Mouse (Mus musculus) gastrocnemius, postnatal 36 days (tissue): ENCODE data around the gene Aox2. TPM values are rescaled to one million over a fixed set of nuclear protein-coding genes. Genes with fewer than 3 reads are reported as not detected.
A peak's percentile ranks its signal among the peaks of the same experiment; 100 is the strongest.

Experiments
- DNase-seq, 2 experiments: peaks; one replicate each; pipeline ENCODE4 v3.0.0; 2022
- intact Hi-C: fragments of 180-260 bp; cut with DNase I; formaldehyde crosslinking; loops from one replicate; pipeline ENCODE4 v1.15.1; 2025
- total RNA-seq, 2 experiments: library from RNA; stranded (reverse); gene quantifications; 2 replicates each; pipeline ENCODE4 v1.2.3; 2021

Gene Aox2
- total RNA-seq, 2 experiments from 2014 or later, result 0.13 TPM; not detected in 1

DNA sequence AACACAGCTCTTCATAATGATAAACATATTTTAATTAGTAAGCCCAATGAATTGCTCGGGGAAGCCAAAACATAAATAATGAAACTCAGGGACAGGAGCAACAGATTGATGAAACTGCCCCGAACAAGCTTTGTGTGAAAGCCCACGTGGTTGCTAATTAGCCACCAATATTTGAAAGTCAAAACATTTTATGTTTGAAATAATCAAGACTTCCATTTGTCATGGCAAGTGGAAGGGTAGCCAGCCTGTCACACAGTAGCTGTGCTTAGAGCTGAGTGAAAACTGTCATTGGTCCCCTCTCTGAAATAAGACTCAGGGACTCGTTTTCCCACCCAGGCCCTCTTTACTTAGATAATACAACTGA lies 3.5 kb downstream of the Aox2 start:
- intact Hi-C loops, result no loop called here
- no peak for DNase-seq

DNA sequence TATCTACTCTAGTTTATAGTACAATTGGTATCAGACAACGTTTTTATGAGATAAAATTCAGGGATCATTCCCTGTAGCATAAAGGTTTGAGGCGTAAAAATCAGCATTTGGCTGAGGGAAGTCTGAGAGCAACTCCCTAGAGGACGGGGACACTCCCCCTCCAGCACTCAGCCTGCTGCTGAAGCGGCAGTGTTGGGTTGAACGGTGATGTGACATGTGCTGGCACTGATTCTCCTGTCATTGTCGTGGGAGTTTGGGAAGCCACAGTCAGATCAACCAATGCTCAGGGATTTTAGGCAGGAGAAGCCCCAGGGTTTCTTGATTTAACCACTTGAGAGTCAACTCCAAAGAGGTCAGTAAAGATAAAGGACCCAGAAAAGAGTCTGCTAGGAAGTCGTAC lies 6.4 kb downstream of the Aox2 start:
- intact Hi-C loops, result no loop called here
- no peak for DNase-seq

DNA sequence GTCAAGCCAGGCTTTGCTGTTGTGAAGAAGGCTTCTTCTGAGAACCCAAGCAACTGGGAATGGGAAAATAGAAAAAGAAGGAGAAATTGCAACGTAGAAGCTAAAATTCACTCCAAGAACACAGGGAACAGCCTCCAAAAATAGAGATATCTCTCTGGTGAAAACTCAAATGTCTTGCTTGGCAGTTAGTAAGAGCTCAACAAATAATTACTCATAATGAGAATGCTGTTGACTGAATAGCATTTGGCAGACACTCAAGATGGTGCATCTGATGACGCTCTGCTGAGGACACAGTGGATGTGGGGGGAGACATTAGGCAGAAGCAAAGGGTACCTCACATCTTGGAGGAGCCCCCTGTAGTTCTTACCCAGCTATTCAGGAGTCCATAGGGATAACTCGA lies 10.0 kb downstream of the Aox2 start:
- DNase-seq, result no peak
- intact Hi-C loops, result no loop called here

DNA sequence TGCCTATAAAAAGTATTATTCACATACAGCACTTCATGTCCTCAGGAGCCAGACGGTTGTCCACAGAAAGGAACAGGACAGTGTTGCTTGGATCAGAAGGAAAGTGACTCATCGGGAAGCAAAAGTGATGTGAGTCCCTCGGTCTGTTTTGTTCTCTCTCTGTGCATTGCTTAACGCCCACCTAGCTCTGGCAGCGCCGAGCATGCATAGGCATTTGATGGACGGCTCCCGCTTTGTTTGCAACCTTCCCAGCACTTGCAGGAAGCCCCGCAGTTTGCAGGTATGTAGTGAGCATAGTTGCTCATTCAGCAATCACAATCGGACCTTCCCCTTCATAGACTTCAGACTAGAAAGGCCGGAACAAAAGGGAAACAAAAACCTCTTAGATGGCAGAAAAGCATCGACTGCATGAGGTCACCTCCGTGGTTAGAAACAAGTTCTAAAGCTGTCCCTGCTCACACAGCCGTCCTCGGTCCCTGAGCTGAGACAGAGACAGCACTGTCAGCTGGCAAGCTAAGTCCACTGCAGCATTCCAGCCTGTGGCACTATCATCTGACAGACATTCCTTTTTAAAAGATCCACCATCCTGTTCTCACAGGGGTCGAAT lies 11.8 kb downstream of the Aox2 start:
- intact Hi-C loops, result no loop called here
- no peak for DNase-seq

DNA sequence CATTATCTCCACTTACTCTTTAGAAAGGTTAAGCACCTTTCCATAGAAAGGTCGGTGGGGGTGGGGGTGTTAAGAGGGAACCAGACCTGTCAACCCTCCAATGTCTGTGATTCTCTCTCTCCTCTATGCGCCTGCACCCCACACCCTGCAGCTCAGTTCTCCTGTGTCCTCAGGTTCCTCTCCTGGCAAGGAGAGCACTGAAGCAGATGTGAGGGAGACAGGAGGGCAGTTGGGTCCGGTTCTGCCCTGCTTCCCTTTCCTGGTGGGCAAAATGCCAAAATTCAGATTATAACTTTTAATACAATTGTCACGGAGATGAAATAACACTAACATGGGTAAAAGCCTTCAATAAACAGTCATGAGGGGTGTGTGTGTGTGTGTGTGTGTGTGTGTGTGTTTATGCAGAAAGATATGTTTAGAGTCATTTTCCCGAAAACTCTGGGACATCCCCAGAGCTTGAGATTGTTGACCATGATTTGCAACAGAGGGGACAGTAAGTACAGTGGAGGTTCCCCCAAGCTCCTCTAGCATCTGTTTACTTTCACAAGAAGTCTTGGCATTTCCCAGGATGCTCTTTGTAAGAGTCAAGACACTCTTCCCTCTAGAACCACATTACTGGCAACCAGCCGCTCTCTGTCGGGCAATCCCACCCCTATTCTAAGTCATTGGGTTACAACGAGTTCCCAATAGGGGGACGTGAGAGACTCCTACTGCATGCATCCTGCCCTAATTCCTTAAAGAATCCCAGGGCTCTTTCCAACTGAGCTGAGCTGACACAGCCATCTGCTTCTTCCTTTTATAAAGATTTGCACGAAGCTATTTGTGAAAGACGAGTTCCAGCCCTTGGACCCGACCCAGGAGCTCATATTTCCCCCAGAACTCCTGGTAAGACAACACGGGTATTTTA lies 13.5 kb downstream of the Aox2 start:
- DNase-seq, result peak; percentile 23 to 35
- intact Hi-C loops, result no loop called here

DNA sequence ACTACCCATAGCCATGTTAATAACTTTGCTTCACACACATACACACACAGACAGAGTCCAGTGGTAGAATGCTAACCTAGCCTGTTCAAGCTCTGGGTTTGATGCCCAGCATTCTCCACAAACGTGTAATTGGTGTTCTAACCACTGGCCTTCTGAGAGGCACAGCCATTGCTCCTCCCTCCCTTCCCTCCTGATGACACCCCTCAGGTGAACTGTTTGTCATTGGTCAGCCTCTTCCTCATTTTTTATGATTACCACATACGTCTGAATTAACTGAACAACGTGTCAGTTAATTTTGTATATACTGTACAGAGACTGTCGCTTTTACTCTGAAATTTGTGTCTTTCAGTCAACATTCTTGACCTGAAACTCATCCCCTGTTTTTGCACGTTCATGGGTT lies 16.6 kb downstream of the Aox2 start:
- intact Hi-C loops, result no loop called here
- DNase-seq, result no peak

DNA sequence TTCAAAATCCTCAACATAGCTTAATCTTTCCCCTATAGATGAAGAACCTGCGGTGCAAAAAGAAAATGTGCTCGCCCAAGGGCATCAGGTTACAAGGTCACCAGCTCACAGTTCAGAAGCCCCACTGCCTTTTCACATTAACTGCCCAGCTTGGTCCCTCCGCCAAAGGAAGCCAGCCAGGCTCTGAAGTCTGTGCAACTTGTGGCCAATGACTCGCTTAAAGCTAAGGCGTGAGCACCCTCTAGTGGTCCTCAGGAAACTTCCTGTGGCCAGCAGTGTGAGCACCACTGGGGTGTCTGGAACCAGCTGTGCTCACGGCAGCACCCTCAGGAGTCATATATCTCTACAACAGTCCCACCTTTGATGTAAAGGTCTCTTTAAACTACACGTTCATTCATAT lies 18.2 kb downstream of the Aox2 start:
- peak; percentile 66 for DNase-seq
- intact Hi-C loops, result loop anchor here (2.0 kb wide), 1 partner anchor 139 kb away; no protein-coding TSS in a partner anchor

DNA sequence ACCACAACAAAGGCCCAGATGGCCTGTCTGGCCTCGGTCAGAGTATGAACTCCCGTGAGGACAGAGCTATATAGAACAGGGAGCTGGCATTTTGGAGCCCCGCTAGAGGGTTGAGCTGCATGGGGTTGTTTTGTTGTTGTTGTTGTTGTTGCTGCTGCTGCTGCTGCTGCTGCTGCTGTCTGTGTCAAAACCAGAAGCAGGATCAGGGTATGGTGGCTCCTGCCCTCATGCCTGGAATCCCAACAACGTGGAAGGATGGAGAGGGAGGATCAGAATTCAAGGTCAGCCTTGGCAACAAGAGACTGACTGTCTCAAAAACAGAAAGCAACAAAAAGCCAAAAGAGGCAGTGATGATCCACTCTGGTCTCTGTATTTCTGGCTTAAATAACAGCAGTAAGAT lies 18.7 kb downstream of the Aox2 start:
- intact Hi-C loops, result loop anchor here (2.0 kb wide), 1 partner anchor 140 kb away; no protein-coding TSS in a partner anchor
- DNase-seq, result no peak

DNA sequence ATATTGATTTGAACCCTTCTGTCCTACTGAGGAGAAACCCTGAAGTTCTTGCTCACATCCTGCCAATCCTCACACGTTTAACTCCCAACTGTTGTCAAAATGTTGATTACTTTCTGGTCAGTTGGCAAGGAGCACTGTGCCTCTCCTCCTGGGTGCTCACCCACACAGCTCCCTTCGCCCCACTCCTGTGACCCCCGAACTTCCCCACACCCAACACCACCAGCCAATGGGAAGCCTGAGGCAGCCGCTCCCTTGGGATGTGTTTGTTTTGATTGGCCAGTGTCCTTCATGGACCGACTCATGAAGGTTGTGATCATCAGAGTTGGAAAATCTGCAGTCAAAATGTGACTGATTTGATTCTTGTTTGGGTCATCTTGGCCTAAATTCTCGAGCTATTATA lies 20.2 kb downstream of the Aox2 start:
- intact Hi-C loops, result no loop called here
- DNase-seq, result no peak

DNA sequence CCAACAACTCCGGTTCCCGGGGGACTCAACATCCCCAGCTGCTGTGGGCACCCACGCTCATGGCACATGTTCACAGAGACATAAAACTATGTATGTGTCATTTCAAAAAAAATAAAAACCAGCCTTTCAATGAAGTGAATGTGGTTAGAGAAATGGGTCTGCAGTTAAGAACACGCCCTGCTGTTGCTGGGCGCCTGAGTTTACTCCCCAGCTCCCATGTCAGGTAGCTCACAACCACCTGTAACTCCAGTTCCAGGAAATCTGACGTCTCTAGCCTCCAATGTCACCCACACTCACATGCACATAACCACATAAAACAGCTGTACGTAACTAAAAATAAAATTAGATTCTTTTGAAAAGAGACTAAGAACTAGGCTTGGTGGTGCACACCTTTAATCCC lies 22.9 kb downstream of the Aox2 start:
- no peak for DNase-seq
- intact Hi-C loops, result no loop called here

DNA sequence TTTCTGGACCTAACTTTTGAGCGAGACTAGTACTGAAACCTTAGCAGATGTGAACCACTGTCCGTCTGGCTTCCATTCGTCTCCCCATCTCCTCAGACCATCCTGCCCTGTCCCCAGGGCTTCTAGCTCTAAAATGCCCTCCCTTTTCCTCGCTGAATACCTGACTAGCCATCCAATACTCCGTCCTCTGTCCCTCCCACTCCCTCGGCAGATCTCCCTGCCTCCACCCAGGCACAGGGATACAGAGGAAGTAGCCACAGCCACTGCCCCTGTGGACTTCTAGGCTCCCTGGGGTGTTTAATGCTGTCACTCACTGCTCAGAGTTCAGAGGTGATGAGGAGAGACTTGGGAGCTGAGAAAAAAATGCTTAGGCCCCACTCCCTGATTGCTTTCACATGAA lies 23.9 kb downstream of the Aox2 start:
- DNase-seq, result no peak
- intact Hi-C loops, result no loop called here

DNA sequence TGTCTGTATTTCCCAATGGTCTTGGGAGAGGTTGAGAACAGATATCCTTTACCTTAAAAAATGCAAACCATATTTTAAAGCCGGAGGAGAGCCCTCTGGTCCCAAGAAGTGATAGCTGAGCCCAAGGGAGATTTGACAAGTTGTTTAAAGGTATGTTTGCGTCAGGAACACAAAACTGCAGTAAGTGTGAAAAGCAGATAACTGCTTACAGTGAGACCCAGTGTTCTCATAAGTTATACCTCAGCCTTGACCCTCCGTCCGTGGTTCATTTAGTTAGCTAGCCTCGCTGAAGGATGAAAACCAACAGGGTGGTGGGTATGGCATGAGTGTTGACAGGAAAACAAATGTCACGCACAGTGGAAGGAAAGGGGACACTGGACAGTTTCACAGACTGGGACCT lies 24.9 kb downstream of the Aox2 start:
- intact Hi-C loops, result no loop called here
- no peak for DNase-seq

DNA sequence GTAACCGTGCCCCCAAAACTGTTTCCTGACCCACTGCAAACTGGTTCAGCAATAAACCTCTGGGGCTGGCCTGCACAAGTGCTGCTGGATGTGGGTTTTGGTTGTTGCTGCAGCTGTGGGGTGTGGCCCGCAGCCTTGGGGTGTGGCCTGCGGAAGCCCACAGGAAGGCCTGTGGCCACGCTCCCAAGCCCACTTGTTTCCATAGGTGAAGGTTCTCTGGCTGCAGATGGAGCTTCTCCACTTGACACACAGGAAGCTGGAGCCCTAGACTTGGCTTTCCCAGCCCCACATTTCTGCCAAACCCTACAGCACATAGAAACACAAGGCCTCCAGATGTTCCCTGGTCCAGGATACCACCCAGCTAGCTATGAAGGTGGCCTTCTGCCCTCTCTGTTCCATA lies 25.6 kb downstream of the Aox2 start:
- intact Hi-C loops, result no loop called here
- no peak for DNase-seq

DNA sequence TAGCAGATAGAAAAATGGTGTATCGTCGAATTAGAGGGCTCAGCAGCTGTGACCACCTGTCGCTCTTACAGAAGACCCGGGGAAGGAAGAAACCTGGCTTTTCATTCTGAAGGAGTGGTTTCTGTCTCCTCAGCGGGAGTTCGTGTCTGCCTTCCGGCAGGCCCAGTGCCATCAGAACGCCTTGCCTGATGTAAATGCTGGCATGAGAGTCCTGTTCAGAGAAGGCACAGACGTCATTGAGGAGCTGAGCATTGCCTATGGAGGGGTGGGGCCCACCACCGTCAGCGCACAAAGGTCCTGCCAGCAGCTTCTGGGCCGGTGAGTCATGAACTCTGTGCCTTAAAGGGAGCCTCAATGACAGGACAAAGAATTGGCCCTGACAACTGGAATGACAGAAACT lies 26.2 kb downstream of the Aox2 start:
- DNase-seq, result no peak
- intact Hi-C loops, result no loop called here

DNA sequence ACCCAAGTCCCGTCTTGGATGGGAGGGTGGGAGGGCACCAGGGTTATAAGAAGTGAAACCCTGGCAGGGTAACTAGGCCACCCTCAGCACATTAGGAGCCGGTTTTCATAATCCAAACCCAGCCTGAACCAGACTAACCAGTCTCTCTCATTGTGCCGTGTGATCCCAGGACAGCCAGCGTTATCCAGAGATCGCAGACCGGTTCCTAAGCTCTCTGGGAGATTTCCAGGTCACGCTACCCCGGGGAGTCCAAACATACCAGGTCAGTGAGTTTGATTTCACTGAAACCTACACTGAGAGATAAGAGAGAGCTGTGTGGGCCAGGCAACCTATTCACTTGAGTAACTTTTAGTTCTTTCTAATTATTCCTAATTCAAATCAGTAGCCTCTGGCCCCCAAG lies 29.1 kb downstream of the Aox2 start:
- intact Hi-C loops, result no loop called here
- DNase-seq, result no peak

DNA sequence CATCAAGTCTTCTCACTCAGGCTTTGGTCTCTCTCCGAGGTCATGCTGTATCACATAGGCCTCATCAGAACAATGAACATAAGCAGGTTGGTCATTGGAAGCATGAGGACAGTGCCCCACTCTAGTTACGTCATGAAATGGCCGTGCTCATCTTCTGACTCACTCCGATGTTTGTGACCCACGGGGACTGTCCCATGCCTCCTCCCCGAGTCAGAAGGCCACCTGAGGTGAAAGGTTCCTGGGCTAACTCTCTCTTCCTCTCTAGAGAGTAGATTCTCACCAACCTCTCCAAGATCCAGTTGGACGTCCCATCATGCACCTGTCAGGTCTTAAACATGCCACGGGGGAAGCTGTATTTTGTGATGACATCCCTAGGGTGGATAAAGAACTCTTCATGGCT lies 30.5 kb downstream of the Aox2 start:
- no peak for DNase-seq
- intact Hi-C loops, result no loop called here

DNA sequence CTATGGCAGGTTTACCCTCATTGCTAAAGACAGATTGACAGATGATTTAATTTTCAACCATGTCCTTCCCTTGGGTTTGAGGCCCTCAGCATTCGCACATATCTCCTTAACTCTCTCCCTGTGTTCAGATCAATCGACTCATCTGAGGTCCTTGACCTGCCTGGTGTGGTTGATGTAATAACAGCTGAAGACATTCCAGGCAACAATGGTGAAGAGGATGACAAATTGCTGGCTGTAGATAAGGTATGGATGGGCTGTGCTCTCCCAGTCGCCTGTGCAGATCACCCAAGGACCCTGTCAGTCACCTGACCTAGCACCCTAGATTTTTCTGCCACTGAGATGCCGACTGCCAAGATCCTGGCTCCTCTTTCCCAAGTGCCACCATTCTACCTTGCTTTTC lies 31.7 kb downstream of the Aox2 start:
- intact Hi-C loops, result no loop called here
- no peak for DNase-seq

DNA sequence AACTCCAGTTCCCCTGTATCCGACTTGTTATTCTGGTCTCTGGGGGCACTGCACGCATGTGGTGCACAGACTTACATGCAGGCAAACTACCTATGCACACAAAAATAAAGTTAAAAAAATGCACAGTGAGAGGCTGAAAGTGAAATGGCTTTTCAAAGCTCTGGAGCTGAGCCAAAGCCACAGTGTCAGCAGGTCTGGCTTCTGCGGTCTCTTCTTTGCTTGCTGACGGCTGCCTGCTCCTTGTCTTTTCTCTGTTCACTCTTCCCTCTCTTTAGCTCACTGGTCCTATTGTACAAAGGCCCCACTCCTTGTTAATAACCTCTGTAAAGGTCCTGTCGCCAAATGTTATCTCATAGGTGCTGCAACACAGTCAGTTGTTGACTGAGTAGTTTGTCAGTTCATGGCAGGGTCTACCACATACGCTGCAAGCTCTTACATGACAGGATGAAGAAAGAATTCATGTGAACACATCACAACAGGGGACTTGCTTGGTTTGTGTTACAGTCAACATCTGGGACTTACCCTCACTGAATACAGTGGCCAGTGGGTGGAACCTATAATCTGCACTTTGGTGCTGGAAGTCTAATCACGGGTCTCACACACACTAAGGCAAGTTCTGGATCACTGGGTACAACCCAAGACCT lies 33.2 kb downstream of the Aox2 start:
- no peak for DNase-seq
- intact Hi-C loops, result no loop called here

DNA sequence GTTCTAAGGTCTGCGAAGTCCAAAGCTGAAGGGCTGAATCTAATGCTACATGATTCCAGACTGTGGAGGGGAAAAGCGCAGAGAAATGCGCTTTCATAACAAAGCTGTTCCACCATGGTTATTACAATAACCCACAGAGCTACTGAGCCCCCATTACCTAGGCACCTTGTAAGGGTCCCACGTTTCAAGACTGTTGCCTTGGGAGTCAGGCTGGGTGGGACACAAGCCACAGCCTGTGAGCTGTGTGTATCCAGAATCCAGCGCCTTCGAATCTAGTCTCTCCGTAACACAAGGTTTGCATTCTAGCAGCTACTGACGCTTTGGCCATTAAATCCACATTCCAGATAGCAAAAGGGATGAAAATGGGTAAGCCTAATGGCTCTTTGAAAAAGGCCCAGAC lies 35.0 kb downstream of the Aox2 start:
- intact Hi-C loops, result no loop called here
- DNase-seq, result no peak

DNA sequence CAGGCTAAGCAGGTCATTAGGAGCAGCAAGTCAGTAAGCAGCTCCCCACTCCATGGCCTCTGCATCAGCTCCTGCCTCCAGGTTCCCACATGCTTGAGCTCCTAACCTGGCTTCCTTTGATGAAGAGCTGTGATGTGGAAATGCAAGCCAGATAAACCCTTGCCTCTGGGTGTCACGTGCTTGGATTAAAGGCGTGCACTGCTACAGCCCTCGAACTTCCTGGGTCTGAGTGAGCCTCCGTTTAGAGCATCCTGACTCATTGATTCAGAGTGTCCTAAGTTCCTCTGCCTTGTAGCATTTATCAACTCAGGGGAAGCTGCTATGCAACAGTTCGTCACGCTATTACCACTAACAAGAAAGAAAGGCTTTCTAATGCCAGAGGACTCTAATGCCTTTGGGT lies 37.4 kb downstream of the Aox2 start:
- intact Hi-C loops, result no loop called here
- DNase-seq, result no peak

DNA sequence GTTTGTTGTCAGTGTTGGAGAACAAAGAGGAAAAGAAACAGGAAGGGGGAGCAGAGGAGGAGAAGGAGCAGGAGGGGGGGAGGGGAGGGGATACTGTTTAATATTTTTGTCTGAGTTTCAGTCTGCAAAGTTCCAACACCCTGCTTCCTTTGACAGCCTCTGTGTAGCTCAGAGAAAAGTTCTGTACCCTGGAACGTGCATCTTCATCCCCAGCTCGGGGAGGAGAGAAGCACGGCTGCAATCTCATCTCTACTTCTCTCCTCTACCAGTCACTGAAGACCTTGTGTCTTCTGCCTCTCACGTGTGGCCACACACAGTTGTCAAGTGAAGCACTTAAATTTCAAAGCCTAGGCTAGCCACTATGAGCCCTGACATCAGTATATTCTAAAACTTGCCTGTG lies 55.1 kb downstream of the Aox2 start:
- intact Hi-C loops, result no loop called here
- no peak for DNase-seq

DNA sequence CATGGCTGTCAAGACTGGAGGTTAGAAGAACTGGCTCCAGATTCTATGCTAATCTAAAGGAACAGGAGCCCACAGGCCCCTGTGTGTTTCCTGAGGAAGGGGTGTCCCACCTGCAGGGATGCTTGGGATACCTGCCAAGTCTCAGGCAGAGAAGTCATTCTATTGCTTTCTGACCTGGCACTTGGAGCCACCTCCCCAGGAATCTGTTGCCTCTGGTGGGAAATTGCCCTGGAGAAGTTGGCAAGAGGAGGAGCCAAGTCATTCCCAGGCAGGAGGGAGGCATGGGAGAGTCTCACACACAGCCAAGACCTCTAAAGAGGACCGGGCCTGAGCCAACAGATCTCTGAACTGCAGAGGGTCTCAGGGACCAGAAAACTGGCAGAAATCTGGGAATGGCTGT lies 61.8 kb downstream of the Aox2 start:
- intact Hi-C loops, result no loop called here
- DNase-seq, result no peak
